Mouse (Mus musculus) thymus, postnatal 25 days (tissue): ENCODE results near the gene Gm45716.

Experiments
- DNase-seq: peaks from one replicate; pipeline ENCODE4 v3.0.0; 2022

Gene Gm45716

DNA sequence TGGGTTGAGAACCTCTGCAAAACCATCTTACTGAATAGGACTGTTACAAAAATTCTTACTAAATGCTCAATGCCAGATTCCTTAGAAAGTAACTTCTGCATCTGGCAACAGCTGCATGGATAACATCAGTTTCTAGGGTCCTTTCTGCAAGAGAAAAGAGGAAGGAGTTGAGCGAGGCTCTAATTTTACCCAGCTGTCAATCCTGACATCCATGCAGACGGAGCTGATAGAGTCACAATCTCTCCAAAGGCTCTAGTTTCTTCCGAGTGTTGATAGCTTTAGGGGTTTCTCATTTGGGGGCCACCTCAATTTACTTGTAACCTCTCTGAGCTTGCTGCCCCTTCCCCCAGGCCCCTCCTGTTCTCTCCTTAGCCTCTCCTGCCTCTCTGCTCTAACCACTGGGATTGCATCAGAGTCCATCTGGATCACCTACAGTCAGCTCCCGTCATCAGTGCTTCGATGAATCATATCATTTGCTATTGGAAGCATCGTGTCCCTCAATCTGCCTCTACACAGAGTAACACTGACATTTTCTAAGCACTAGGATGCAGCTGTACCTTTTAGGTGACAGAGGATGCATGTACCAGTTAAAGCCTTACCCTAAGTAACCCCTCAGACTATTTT, 32.7 kb downstream of the Gm45716 start:
- no peak for DNase-seq

DNA sequence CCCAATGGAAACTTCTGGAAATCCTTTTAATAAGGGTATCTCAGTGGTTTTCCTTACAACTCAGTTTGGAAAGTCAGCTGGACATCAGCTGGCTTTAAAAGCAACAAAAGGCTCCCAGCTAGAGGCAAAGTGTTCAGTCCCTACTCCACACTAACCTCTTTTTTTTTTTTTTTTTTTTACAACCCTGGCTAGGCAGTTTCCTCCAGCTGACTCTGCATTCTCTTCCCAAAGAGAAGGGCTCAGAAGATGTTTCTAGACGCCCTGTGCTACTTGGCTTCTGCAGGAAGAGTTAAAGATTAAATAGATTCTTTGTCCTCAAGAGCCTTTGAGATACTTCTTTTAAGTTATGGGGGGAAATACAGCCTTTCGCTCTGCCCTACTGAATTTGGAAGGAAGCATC, 33.3 kb downstream of the Gm45716 start:
- DNase-seq, result no peak

DNA sequence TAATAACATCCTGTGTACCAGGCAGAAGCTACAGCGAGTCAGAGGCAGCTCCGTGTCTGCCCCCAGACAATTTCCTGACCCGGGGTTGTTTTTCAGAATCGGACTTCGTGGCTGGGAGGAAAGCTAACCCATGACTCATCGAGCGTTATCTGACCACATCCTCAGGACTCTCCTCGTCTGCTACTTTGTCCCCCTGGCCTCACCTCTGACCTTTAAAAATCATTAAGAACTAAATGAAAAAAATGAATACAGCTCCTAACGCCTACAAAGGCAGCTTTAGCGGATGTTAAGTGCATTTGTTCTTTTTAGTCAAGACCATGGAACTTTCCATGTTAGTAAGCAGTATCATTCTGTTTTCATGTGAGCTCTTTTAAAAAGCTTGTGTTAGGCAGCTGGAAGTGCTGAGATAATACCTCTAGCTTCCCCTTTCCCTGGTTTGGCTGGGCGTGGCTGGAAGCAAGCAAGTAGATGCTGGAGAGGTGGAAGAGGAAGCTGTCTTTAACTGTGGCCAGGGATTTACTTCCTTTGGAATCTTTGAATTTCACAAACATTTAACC, 37.5 kb downstream of the Gm45716 start:
- no peak for DNase-seq

DNA sequence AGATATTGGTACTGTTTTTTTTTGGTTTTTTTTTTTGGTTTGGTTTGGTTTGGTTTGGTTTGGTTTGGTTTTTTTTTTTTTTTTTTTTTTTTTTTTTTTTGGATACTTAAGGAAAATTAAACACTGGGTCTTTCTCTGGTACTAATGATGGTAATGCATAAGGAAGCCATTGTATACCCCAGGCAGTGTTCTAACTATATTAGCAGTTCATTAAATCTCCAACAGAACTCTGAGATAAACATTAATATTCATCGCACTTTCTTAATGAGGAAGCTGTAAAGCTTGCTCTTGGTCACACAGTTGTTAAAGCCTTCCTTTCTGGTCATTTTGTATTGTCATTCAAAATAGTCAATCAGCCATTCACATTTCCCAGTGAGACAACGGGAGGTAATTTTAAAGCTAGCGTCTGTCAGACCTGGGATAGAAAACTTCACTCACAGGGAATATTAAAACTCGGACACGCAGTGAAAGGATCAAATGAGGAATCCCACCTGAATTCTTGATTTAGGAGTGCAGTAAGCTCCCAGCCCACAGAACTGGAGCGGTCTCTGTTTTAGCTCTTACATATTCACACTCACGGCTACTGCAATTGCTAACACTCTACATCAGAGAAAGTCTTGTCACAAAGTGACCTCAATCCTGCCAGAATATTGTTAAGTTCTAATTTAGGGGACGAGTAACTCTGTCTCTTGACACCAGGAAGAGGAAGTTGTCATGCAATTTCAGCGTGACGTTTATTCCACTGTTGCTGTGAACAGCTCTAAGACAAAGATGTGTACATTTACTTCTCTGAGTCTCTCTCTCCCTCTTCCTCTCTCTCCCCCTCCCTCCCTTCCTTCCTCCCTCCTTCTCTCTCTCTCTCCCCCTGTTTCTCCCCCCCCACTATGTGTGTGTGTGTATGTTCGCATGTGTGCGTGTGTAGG, 39.8 kb downstream of the Gm45716 start:
- no peak for DNase-seq

DNA sequence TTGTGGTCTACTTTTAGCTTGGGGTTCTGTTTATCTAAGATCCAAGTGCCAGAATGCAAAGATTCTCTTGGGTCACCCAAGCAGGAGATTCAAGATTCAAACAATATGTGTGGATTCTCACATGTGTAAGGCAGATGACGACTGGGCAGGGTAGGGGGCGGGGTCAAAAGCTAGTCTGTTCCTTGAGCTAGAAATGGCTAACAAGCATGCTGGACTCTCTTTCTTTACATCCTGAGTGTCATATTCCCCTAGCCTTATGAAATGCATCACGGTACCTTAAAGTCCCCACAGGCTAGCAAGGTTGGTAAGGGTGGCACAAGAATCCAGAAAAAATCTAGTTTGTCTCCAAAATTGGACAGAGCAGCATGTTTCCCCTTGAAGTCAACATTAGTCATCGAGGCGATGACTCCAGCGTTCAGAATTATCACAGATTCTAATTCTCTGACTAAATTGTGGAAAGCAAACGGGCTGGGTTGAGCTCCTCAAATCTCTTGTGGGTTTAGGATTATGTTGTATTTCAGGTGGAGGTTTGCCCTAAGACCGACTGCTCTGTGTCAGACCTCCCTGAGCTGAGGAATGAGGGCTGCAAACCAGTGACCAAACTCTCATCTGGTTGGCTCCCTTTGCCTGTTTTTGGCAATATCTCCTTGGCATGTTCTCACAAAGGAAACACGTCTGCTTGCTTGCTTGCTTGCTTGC, 40.9 kb downstream of the Gm45716 start:
- DNase-seq, result no peak

DNA sequence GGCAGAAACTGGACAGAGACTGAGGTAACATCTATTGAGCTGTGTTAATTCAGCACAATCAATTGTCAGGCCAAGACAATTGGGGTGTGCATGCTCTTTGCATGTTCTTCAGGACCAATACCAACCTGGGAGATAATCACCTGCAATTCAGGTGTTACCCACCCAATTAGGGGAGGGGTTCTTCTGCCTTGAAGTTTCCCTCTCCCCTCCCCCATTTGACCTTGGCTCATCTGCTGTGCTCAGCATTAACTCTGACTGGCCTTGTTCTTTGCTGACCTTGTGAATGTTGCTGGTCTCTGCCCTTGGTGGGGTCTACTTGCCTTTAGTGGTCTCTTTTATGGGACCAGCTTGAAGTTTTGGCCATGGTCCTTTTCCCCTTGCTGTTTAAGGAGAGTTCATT, 42.3 kb downstream of the Gm45716 start:
- no peak for DNase-seq

DNA sequence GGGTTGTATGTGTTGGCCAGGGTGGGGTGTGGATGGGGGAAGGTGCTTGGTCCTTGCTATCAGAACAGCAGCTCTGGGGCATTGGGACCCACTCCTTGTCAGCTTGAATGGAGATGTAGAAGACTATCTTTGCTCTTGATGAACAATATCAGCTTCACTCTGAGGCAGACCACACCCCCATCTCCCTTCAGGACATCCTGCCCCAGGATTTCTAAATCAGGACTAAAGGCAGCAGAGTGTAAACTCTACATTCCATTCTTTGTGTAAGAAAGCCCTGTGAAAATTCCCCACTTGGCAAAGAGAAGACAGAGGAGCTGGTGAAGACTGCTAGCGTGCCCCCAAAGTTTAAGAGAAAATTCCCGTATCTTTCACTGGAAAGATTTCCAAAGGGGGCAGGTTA, 43.2 kb downstream of the Gm45716 start:
- no peak for DNase-seq

DNA sequence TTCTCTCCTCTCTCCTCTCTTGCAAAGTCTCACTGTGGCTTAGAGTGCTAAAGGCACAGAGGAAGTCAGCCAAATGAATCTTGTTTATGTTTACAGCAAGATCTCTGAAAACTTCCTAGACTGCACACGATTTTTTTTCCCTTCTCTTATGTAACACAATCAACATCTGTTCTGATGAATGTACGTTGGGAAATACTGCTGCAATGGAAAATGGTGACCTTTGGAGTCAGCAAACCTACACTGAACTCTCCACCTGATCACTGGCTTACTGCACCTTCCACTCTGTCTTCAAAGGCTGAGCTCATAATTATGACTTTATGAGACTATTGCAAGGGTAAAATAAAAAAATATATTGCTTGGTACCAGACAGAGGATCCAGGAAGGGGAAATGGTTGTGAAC, 44.1 kb downstream of the Gm45716 start:
- no peak for DNase-seq

DNA sequence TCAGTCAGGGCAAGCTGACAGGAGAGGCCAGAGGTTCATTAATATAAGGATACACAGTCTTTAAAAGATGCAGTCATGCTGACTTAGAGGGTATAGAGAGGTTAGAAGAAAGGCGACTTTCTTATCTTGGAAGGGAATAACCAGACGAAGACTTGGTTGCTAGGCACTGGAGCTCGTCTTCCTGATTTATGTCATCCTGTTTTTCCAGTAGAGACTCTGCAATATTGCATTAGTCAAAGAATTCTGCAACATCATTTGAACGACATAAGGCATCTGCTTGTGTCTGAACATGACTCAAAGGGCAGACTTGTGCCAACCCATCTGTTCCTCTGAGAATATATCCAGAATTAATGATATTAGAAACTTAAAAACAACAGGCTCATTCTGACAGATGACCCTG, 45.2 kb downstream of the Gm45716 start:
- DNase-seq, result no peak

DNA sequence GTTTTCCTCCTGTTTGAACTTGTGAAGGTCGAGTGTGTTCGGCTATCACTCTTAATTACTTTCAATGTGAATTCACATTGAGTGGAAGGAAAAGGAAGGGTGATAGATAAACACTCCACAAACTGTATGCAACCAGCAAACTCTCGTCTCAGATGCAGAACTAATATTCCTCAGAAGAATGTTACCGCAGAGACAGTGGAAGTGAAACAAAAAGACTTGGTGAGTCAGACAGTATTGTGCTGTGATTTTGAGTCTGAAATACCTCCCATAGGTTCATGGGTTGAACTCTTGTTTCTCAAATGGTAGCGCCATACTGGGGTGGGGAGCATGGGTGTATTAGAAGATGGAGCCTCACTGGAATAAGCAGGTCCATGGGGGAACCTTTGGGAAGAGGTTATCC, 47.7 kb downstream of the Gm45716 start:
- no peak for DNase-seq

DNA sequence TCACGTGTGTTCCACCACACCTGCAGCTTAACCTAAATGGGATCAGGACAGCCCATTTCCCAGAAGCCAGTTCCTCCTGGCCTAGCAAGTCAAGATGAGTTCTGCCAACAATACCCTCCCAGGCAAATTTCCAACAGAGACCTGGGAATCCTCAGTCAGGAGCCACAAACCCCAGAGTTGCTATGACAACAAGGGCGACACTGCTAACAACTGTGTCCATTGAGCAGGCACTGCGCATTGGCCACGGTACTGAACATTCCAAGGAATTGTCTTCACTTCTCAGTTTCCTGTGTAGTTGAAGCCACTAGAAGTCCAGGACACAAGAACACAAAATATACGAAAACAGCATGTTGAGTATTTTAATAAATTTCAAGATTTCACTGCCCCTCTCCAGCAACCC, 50.1 kb downstream of the Gm45716 start:
- DNase-seq, result no peak

DNA sequence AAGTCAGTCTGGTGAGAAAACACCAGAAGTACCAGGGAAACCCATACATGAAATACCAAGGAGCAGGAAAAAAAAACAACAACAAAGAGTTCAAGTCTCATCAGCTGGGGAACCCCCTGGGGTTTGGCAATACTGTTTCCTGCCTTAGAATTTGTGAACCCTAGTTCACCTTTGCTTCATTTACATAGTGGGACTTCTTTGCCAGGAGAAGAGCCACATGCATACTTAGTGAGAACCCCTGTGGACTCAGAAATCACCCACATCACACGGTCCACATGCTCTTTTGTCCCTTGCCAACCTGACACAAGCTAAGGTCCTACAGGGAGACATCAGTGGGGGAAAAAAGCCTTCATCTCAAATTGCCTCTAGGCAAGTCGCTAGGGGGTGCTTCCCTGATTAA, 51.2 kb downstream of the Gm45716 start:
- DNase-seq, result no peak

DNA sequence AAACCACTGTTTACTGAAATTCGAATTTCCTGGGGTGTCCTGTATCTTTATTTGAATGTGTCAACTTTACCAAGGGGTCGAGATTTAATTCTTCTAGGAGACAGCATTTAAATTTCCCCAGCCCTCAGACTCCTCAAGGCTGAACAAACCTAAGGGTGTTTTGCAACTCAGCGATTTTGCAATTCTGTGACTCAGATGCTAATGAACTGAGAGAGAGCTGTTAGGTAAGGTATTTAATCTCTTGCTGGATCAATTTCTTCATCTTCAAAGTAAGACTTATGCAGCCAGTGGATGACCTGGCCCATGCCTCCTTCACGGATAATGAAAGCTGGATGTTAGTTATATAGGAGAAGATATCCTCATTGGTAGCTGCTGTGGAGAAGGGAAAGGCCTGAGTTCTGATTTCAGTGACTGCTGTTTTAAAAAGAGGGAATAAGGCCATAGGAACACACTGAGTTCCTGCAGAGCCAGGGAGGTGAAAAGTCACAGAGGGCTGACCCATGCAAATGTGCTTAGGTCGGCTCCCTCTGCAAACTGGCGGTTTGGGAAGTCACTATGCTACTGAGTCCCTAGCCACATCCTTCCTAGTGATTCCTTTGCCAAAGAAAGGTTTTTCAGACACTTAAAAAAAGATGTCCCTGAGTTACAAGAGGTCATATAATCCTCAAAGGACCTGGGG, 53.3 kb downstream of the Gm45716 start:
- DNase-seq, result no peak

DNA sequence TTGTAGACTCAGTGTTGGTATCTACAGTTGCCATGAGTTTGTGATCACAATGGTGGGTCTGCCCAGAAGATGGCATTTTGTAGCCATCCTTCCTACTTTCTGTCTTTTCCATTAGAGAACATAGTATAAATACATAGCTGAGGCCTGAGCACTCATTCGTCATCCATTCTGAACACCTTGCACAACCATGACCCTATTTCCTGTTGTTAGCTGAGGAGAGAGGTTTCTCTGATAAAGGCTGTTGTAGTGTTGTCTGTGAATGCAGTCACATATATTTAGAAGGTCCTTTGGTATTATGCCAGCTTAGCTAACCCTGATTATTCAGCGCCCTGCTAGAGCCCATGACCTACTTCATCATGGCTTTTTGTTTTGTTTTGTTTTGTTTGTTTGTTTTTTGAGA, 54.4 kb downstream of the Gm45716 start:
- no peak for DNase-seq

DNA sequence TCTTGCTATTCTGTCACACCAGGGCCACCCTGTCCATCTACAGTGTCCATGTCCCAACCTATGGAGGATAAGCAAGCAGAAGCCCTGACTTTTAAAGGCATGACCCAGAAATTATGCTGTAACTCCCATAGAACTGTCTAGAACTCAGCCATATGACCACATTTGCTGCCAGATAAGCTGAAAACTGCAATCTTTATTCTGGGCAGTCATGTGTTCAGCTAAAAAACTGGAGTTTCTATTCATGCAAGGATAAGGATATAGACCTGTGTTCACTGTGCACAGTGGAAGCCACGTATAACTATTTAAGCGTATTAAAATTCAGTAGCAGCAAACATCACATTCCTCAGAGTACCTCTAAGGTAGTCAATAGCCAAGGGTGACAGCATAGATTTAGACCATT, 55.8 kb downstream of the Gm45716 start:
- no peak for DNase-seq

DNA sequence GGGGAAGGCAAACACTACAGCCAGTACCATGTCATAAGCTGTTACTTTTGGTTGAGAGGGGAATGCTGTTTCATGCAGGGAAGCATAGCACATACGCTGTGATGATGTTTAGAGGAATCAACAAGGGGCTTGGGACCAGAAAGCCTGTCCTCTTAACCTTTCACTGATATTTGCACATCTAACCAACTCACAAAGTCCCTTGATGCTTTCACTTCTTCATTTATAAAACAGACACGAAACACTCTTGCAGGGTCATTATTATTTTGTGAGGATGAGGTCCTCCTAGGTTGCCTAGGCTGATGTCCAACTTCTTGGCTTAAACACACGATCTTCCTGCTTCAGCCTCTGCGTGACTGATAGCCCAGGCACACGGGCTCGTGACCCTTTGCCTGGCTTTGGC, 58.1 kb downstream of the Gm45716 start:
- DNase-seq, result no peak

DNA sequence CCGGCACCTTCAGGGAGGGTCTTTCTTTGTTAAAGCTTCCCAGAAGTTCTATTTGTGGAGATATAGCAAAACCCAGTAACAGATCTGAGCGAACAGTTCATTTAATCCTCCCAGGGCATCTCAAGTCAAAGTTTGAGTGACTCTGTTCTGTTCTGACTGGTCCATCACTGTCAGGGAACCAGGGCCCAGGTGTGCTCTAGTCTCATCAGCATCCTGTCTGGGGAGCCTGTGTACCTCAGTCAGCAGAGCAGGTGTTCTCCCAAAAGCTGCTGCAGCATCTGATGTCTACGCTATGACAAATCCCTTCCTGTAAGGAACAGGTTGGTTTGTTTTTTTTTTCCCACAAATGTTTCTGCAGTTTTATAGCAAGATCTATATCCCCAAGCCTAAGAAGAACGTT, 59.2 kb downstream of the Gm45716 start:
- DNase-seq, result no peak

DNA sequence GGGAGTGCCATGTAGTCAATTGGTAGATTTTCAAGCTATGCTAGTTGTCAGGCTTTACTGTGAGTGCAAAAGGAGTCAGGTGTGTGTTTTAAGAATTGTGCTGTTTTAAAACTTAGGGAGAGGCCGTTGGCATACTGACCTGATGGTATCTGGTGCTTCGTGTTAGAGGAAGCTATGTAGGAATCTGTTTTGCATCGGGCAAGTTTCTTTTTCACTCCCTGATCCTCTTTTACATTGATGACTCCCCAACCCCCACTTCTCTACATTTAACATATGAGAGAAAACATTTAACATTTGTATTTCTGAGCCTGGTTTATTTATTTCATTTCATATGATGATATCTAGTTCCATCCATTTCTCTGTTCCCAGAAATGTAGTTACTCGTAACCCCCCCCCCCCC, 60.3 kb downstream of the Gm45716 start:
- no peak for DNase-seq

DNA sequence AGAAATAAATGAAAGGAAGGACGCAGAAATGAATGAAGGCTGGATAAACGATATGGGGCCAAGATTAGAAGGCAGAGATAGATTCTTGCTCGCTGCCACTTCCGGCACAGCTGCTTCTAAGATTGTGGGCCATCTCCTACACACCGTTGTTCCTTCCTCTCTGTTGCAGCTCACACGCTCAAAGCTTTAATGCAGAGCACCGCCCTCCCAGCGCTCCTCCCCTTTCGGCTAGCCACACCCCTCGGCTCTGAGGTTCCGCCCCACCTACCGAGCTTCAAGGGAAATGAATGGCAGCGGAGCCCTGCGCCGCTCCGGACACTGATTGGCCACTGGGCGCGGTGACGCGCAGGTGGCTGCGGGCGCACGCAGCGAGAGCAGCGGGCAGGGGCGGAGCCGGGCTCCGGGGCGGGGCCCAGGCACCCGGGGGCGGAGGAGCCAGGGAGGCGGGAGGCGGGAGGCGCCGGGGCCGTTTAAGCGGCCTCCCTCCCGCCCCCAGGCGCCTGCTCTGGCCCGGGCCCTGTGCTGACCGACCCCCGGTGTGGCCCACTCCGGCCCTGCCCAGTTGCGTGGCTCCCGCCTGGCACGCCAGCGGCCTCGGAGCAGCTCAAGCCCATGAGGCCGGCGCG, 61.7 kb downstream of the Gm45716 start, which contains the start of gene Mmd:
Gene Mmd, plus strand, starts transcription at position 432 of the 626 bp plus-strand sequence.
- DNase-seq, result peak; percentile 99

DNA sequence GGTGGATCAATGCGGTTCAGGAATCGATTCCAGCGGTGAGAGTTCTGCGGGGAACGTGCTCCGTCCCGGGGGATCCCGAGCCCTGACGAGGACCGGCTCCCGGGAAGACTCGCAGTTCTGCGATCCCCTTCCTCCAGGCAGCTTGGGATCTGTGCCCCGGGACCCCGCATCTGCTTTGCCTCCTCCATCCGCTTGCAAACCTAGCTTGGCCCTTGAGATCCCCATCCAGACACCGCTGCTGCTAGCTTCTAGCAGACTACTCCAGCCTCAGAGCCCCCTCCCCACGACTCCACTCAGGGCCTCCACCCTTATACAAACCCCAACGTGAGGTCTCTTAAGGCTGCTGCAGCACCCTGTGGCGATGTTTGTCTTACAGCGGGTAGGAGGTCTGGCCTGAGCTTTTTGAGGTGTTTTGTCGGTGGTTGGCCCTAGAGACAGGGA, 62.2 kb downstream of the Gm45716 start:
- no peak for DNase-seq

DNA sequence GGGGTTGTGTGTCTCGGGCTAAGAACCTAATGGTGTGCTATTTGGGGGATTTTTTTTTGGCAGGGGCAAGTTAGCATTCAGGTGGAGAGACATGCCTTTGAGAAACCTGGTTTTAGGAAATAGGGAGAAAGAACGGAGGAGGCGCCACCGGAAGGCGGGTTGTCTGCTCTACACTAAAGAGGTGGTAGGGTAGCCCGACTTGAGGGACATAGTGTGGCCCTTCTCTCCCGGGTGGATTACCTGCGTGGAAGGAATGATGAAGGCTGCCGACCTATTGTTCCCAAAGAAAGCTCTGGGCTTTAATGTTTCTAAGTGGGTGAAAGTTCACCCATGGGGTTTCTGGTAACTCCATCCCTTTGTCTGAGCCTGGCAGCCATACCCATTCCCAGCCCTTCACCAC, 62.7 kb downstream of the Gm45716 start:
- DNase-seq, result peak; percentile 53

DNA sequence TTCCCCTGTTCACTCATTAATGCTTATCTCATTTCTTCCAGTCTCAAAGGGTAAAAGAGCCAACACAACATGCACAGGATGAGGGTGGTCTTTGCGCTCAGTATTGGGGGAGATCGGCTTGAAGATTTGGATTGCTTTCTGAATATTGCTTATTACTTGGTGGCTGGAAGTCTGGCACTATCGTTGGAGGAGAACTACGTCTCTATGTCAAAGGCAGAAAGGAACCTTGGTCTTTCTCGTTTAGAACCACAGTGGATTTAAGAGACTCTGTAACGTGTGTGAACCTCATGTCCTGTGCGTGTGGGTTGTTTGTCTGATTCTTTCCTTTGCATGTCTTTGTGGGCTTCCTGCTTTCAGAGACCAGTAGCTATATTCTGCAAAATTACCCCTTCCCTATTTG, 63.2 kb downstream of the Gm45716 start:
- peak; percentile 13 for DNase-seq
